In genomic region chr4:62256931-62257330, GRCm38 (mm10) we compare ENCODE assay signal across 9 mouse cellular contexts. TPM values are rescaled to one million over a fixed set of nuclear protein-coding genes. Genes with fewer than 3 reads are reported as not detected.
A peak's percentile ranks its signal among the peaks of the same experiment; 100 is the strongest.
DNase-seq lines count a peak whose midpoint lies in the region; ATAC-seq and TF ChIP-seq lines count a peak whose summit lies in the region.
"Had no signal": no experiment of that assay in that cellular context is flagged by ENCODE, and none has a peak within 500 bp of the region (broad histone marks: within the 10 kb centered on the region; RNA-seq: fewer than 3 reads in every experiment).

No protein-coding gene starts in this region.

- ATAC-seq in hindbrain, embryonic 11.5 days (ENCODE audit: low FRiP score): no peak
- ATAC-seq in hindbrain, embryonic 13.5 days (ENCODE audit: low FRiP score): no peak
- ATAC-seq in limb, embryonic 11.5 days (ENCODE audit: insufficient number of reproducible peaks, low FRiP score, low TSS enrichment, low read depth): no peak
- no peak for ATAC-seq in frontal cortex, adult (ENCODE audit: low TSS enrichment)

- no peaks in the 10 kb centered on the region for H3K4me1 ChIP-seq in hindbrain, embryonic 11.5 days (replicated peaks; ENCODE audit: control insufficient read depth, insufficient read depth, low read length)
- H3K4me1 ChIP-seq in hindbrain, embryonic 13.5 days (replicated peaks): no peaks in the 10 kb centered on the region
- no peaks in the 10 kb centered on the region for H3K4me1 ChIP-seq in limb, embryonic 11.5 days (ENCODE audit: control insufficient read depth, insufficient read depth, low read length)
- H3K4me1 ChIP-seq: neural tube, embryonic 12.5 days had no signal

- no peak for TF ChIP-seq POLR2A in brain, embryonic 14.5 days (IDR thresholded peaks at IDR 0.05; ENCODE audit: borderline replicate concordance, extremely low read depth, insufficient read depth, insufficient read length, poor library complexity, severe bottlenecking)

- no peaks in the 10 kb centered on the region for H3K27me3 ChIP-seq in hindbrain, embryonic 11.5 days (ENCODE audit: control insufficient read depth, insufficient read depth, low read length)
- H3K27me3 ChIP-seq in hindbrain, embryonic 13.5 days: no peaks in the 10 kb centered on the region
- H3K27me3 ChIP-seq in limb, embryonic 11.5 days (ENCODE audit: control insufficient read depth, insufficient read depth, low read length): no peaks in the 10 kb centered on the region
- H3K27me3 ChIP-seq: neural tube, embryonic 12.5 days had no signal

- no peak for TF ChIP-seq CTCF in brain, embryonic 14.5 days (IDR thresholded peaks at IDR 0.05; ENCODE audit: borderline replicate concordance, extremely low read depth, insufficient read depth, insufficient read length)
- TF ChIP-seq CTCF in layer of hippocampus, adult 2 months (conservative IDR thresholded peaks at IDR 0.05): no peak

- H3K9me3 ChIP-seq in hindbrain, embryonic 11.5 days (ENCODE audit: control insufficient read depth, low read length): no peaks in the 10 kb centered on the region
- no peaks in the 10 kb centered on the region for H3K9me3 ChIP-seq in hindbrain, embryonic 13.5 days
- H3K9me3 ChIP-seq in limb, embryonic 11.5 days (ENCODE audit: control insufficient read depth, low read length): no peaks in the 10 kb centered on the region
- H3K9me3 ChIP-seq: neural tube, embryonic 12.5 days had no signal

- no peak overlapping the region for H3K4me2 ChIP-seq in hindbrain, embryonic 11.5 days (replicated peaks; ENCODE audit: low read depth, low read length)
- no peak overlapping the region for H3K4me2 ChIP-seq in hindbrain, embryonic 13.5 days
- no peak overlapping the region for H3K4me2 ChIP-seq in limb, embryonic 11.5 days (ENCODE audit: low read depth, severe bottlenecking)
- H3K4me2 ChIP-seq: neural tube, embryonic 12.5 days had no signal

- no peaks in the 10 kb centered on the region for H3K36me3 ChIP-seq in hindbrain, embryonic 11.5 days (ENCODE audit: control insufficient read depth, insufficient read depth, low read length)
- no peaks in the 10 kb centered on the region for H3K36me3 ChIP-seq in hindbrain, embryonic 13.5 days
- no peaks in the 10 kb centered on the region for H3K36me3 ChIP-seq in limb, embryonic 11.5 days (ENCODE audit: control insufficient read depth, insufficient read depth, low read length)
- H3K36me3 ChIP-seq: neural tube, embryonic 12.5 days had no signal

- 38% methylated on average over 8 of the region's 8 CpGs for WGBS in hindbrain, embryonic 11.5 days
- WGBS in hindbrain, embryonic 13.5 days: 34% methylated on average over 8 of the region's 8 CpGs
- WGBS in limb, embryonic 11.5 days: 28% methylated on average over 8 of the region's 8 CpGs

- no peak overlapping the region for H3K27ac ChIP-seq in hindbrain, embryonic 11.5 days (ENCODE audit: low read depth, low read length)
- H3K27ac ChIP-seq in hindbrain, embryonic 13.5 days: no peak overlapping the region
- H3K27ac ChIP-seq in limb, embryonic 11.5 days (replicated peaks; ENCODE audit: low read depth, low read length): no peak overlapping the region
- H3K27ac ChIP-seq in layer of hippocampus, adult 2 months: no peak overlapping the region
- H3K27ac ChIP-seq: neural tube, embryonic 12.5 days had no signal

- H3K4me3 ChIP-seq in hindbrain, embryonic 11.5 days (ENCODE audit: low read depth, low read length): no peak overlapping the region
- no peak overlapping the region for H3K4me3 ChIP-seq in hindbrain, embryonic 13.5 days
- no peak overlapping the region for H3K4me3 ChIP-seq in limb, embryonic 11.5 days (ENCODE audit: low read depth, low read length)
- H3K4me3 ChIP-seq in layer of hippocampus, adult 2 months: no peak overlapping the region
- H3K4me3 ChIP-seq: neural tube, embryonic 12.5 days had no signal

- DNase-seq in hindbrain, embryonic 11.5 days (ENCODE audit: low spot score): peak; percentile 71
- DNase-seq in B cell, adult 2 months: peak; percentile 40 to 42
- DNase-seq in brain, embryonic 14.5 days (ENCODE audit: low read depth): peak; percentile 20
- peak; percentile 87 for DNase-seq in limb, embryonic 11.5 days (ENCODE audit: low spot score)
- DNase-seq in cerebellum, postnatal 14 days: no peak
- no peak for DNase-seq in layer of hippocampus, adult 2 months (ENCODE audit: low spot score in 2 of 2)

- H3K9ac ChIP-seq in hindbrain, embryonic 11.5 days (ENCODE audit: low read depth, low read length): no peak overlapping the region
- no peak overlapping the region for H3K9ac ChIP-seq in hindbrain, embryonic 13.5 days
- no peak overlapping the region for H3K9ac ChIP-seq in limb, embryonic 11.5 days (ENCODE audit: low read length)
- H3K9ac ChIP-seq: neural tube, embryonic 12.5 days had no signal

RNA-seq across cellular contexts. Expression of gene Slc31a2, which starts 5.4 kb away (rescaled TPM):
- polyA plus RNA-seq in hindbrain, embryonic 11.5 days (2014; fragmentation: Nextera tagmentation; extraction: Ambion mirVana): 11.8 and 13.3 TPM in 2 replicates
- polyA plus RNA-seq in hindbrain, embryonic 13.5 days (2015; fragmentation: Nextera tagmentation; extraction: Ambion mirVana): 15.2 and 15.3 TPM in 2 replicates
- 12.0 and 12.4 TPM in 2 replicates for polyA plus RNA-seq in brain, embryonic 14.5 days (2012; rRNA removed)
- 9.6 and 11.3 TPM in 2 replicates for polyA plus RNA-seq in limb, embryonic 11.5 days (2014; fragmentation: Nextera tagmentation; extraction: Ambion mirVana)
- total RNA-seq in layer of hippocampus, adult 2 months (2021): 10 to 100 TPM in 1 of 2 experiments, 1 to 10 TPM in 1; 9.5 to 10.2 TPM

RNA-seq across cellular contexts. Expression of gene Zfp37, which starts 26.1 kb away (rescaled TPM):
- polyA plus RNA-seq in hindbrain, embryonic 11.5 days (2014; fragmentation: Nextera tagmentation; extraction: Ambion mirVana): 33.8 and 34.4 TPM in 2 replicates
- 25.3 and 29.5 TPM in 2 replicates for polyA plus RNA-seq in hindbrain, embryonic 13.5 days (2015; fragmentation: Nextera tagmentation; extraction: Ambion mirVana)
- 13.8 and 21.7 TPM in 2 replicates for polyA plus RNA-seq in brain, embryonic 14.5 days (2012; rRNA removed)
- polyA plus RNA-seq in limb, embryonic 11.5 days (2014; fragmentation: Nextera tagmentation; extraction: Ambion mirVana): 24.1 and 24.9 TPM in 2 replicates
- total RNA-seq in layer of hippocampus, adult 2 months (2021): 10 to 100 TPM; 26.0 to 26.3 TPM

Comparison
In these comparisons a context has a peak if more than half of its experiments do, and no peak if none do; other contexts are left out.
1. DNase-seq: peak in hindbrain, embryonic 11.5 days (single experiment), B cell, adult 2 months (2 of 2), brain, embryonic 14.5 days (single experiment) and limb, embryonic 11.5 days (single experiment); none in cerebellum, postnatal 14 days (0 of 2) and layer of hippocampus, adult 2 months (0 of 2).